Mouse (Mus musculus): ENCODE data around the gene Mob1b.
A peak's percentile ranks its signal among the peaks of the same experiment; 100 is the strongest.

Gene Mob1b

DNA sequence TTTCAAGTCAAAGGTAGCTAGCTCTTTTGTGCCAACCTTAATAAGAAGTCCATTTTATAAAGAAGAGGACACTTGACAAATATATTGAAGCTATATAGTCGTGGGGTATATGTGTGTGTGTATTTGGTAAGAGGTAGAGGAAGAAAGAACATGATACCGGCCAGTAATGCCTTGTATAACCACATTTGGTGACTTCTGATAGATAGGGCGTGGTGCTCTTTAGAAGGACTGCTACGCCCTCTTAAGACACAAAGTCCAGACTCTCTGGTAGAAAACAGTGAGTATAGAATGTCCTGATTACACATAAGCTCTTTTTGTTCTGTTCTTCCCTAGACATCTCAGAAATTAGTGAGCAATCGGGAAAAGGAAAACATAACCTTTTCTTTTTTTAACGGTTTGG is 47.5 kb downstream of the Mob1b start:
- DNase-seq (ENCODE audit: low spot score in 2 of 2) = no peak

DNA sequence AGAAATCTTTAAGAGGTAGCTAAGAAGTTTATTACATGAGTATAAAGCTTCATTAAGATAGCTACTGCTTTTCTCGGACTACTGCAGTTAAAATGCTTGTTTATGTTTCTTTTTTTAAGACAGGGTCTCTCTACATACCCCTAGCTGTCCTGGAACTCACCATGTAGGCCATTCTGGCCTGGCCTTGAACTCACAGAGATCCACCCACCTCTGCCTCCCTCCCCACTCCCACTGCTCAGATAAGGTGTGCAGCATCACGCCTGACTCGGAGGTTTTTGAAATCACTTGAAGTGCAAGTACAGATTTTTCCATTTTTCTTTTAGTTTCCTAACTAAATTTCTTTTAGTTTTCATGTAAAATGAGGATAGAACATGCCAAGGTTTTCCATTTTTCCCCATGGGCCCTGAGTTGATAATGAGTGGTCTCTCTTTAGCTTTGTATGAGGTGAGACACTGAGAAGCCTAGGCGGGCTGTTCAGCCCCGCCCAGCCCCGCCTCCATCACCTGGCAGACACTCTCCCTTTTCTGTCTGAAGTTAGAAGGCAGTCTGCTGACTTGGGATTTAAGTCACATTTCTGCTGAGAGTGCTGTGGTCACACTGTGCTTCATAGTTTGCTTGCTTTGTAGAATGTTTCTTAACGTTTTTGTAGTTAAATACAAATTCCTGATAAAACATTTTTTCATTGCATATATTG is 61.6 kb downstream of the Mob1b start:
- no peak for DNase-seq (ENCODE audit: low spot score in 2 of 2)

DNA sequence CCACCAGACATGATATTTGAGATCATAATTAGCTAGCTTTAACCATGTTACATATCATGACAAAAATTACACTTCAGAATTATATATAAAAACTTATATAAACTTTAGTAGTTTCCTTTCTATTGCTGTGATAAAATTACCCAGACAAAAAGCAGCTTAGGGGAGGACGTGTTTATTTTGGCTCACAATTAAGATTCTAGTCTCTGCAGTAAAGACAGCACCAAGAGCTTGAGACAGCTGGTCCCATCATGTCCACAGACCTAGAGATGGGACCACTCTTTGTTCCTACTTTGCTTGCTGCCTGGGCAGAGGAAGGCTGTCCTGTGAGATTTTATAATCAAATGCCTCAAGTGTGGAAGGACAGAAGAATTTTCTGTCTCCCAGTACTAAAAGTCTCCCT is 64.4 kb downstream of the Mob1b start:
- no peak for DNase-seq (ENCODE audit: low spot score in 2 of 2)

DNA sequence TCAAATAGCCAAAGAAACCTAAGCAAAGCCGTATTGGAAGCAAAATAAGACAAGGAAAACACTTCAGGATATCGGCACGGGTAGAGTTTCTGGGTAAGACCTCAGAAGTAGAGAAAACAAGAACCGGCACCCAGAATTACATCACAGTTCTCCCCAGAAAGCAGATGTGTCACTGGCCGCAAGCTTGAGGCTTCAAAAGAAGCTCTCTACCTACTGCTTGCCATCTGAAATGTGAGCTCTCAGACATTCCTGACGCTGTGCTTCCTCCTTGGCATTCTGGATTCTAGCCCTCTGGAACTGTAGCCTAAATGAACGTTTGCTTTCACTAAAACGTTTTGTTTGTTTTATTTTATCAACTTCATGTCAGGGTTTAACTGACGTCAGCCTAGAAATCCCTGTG is 70.0 kb downstream of the Mob1b start:
- DNase-seq (ENCODE audit: low spot score in 2 of 2) = no peak

DNA sequence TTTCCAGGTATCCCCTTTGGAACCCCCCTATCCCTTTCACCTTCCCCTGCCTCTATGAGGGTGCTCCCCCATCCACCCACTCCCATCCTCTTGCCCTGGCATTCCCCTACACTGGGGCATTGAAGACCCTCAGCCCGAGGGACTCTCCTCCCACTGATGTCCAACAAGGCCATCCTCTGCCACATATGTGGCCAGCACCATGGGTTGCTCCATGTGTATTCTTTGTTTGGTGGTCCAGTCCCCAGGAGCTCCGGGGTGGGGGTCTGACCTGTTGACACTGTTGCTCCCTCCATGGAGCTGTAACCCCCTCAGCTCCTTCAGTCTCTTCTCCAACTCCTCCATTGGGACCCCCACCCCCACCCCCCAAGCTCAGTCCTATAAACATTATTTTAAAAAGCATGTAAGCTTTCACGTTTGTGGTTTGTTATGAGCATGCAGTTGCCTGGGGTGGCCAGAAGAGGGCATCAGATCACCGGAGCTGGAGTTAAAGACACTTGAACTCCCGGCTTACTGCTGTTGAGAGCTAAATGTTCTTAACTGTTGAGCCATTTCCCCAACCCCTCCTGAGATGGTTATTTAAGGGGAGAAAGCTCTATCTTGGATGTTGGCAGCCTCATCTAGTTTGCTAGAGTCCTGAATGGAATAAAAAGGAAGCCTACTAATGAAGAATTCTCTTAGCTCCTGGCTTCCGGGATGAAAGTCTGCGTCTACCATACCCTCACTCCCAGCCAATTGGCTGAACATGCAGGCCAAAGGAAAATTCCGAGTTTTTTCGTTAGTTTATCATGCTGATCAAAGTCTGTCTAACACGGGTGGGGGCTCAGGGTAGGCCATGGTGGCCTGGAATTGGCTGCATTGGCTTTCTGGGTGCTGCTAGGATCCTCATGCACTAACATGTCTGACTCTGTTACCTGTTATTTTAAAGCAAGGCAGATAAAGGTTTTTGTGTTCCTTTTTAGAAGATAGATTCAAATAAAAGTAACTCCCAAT is 70.9 kb downstream of the Mob1b start:
- peak; percentile 6 to 47 for DNase-seq (ENCODE audit: low spot score in 2 of 2)

GRCm38 (mm10) chr5:88793676-88794075 is 73.0 kb downstream of the Mob1b start:
- no peak for DNase-seq (ENCODE audit: low spot score in 2 of 2)

DNA sequence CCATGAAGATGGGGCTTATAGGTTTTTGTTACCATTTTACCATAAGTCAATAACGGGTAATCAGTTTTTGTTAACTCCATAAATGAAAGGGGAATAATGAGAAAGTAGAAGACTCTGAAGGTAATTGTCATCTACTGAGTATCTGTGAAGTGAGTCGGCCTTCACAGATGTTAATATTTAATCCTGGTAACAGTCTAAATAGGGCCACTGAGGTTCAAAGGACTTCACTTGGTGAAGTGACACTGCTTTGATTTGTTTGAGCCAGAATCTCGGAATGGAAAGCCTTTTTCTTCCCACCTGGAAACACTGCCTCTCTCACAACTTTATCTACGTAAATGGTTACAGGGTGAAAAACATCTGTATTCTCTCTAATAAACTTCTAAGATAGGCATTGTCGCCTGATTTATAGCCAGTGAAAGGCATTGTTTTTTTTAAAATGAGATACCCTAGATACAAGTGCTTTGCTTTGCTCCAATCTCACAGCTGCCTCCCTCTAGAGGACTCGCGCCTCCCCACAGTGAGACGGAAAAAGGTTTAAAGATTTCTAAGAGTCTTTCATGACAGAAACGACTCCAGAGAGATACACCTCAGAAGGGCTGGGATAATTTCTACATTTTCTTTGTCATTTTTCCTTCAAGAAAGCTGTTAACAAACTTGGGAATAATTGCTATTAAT is 75.4 kb downstream of the Mob1b start:
- DNase-seq (ENCODE audit: low spot score in 2 of 2) = no peak

DNA sequence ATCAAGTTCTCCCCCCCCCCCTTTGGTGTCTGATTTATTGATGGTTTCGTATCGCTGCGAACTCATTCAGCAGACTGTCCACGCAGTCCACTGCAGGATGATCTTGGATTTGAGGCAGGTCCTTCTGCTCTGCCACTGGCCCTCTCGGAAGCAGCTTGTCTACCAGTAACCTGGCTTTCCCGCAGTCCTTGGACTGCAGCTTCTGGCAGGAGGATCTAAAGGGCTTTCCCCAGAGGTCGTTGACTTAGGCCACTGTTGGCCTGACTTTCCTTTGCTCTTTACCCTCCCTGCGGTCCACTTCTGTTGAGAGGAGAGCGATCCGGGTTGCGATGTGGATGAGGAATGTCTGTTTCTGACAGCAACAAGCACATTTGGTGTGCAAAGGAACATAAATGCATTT is 75.9 kb downstream of the Mob1b start:
- no peak for DNase-seq (ENCODE audit: low spot score in 2 of 2)

DNA sequence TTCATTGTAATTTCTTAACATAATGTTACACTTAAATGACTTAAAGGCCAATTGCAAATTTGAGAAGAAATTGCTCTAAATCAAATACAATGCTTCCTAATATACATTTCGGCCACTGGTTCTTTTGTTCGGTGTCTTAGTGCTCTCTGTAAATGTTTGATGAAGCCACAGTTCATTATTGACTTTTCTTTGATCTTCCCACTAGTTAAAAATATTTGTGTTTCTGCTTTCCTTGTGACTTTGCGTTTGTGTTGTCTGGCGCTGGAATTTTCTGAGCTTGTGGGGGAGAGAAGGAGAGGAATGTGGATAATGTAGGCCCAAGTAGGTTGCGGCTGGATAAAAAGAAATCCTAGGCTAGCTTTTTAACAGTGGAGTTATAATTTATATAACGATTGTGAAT is 76.5 kb downstream of the Mob1b start:
- no peak for DNase-seq (ENCODE audit: low spot score in 2 of 2)

DNA sequence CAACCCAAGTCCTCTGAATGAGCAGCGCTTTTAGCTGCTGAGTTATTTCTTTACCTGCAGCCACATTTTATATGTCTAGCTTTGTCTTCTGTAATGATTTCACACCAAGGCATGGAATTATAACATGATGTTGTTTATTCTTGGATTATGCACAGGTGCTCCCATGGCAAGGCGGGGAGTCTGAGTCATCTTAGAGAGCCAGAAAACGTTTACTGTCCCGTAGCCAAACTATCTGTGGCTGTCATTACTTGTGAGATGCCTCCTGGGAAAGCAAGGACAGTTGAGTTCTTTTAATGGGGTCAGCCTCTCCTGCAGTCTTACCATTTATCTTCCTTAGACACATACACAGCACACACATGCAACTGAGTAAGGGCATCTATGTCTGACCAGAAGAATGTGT is 85.0 kb downstream of the Mob1b start:
- no peak for DNase-seq (ENCODE audit: low spot score in 2 of 2)

DNA sequence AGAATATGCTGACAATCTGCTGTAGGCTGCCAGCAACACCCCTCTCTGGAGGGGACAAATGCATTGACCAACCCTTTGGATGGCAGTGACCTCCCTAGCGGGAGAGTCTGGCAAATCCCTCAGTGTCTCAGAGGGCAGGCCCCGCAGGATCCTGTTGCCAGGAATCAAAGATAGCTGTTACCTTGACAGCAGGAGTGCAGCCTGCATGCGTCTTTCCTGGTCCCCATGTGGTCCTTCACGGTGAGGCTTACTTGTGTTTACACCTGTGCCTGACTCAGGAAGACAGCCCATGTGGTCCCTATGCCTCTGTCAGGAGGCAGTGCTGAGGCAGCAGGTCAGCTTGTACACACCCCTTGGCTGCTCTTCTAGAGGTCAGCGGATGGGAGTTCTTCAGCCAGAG is 85.6 kb downstream of the Mob1b start:
- no peak for DNase-seq (ENCODE audit: low spot score in 2 of 2)

- no peak for DNase-seq (ENCODE audit: low spot score in 2 of 2)
These were observed 86.7 kb downstream of the Mob1b start for GRCm38 (mm10) chr5:88807342-88807741.

DNA sequence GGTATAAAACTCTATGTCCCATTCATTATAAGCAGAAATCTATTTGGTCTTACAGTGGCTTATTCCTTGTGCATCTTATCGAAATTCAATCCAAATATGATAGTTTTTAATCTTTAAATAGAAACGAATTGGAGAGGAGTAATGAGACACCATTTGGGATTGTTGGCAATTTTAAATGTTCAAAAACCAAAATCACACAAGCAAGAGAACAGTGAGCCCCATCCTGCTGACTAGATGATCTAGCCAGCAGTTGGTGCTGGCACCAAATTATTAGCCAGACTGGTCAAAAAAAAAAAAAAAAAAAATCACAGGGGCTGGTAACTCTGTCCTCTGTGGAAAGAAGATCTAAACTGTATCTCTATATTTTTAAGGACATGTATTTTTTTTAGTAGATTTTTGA is 92.5 kb downstream of the Mob1b start:
- no peak for DNase-seq (ENCODE audit: low spot score in 2 of 2)
